Mouse (Mus musculus) pancreas, adult 10 weeks (tissue): ENCODE results near the gene A1cf. TPM values are rescaled to one million over a fixed set of nuclear protein-coding genes. Genes with fewer than 3 reads are reported as not detected.

Experiments used
- polyA plus RNA-seq: library from polyadenylated mRNA; stranded (reverse); fragments of 350-450 nt; fragmentation: Illumina TruSeq; extraction: RNeasy Lipid Tissue Mini Kit (QIAGEN cat#74804); gene quantifications from one replicate; pipeline ENCODE4 v1.2.3, GENCODE M21; 2015; ENCODE audit warnings: low read depth, low replicate concordance; ENCODE audit not compliant: insufficient read depth

A1cf gene
- 2.6 TPM for polyA plus RNA-seq

DNA sequence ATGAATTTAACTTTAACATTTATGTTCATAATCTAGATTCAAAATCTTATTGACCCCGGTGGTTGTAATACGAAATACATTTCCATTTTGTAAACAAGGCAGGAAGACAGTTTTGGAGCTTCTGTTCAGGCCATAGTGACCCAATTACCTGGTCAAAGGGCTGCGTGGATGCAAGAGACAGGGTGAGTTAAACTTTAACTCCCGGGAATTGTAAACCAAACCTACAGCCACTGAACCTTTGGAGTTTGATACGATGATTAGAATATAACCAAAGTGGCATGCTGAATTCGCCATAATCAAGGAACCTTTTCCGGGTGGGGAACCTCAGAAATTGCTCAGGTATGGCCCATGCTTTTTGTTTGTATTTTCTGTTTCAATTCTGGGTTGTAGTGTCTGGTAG lies at the start of gene A1cf:
TSS of gene A1cf (plus strand) at position 244 of the 400 bp plus-strand sequence.

Other genes with a start within 250 kb of the A1cf start
- 0.74 TPM for gene Prkg1, start 103.7 kb upstream of the A1cf start, polyA plus RNA-seq
- gene Asah2, start 239.4 kb downstream of the A1cf start, polyA plus RNA-seq, result 2.8 TPM